Mouse (Mus musculus) forebrain, embryonic 16.5 days (tissue): ENCODE measurements around the gene Midn. TPM values are rescaled to one million over a fixed set of nuclear protein-coding genes. Genes with fewer than 3 reads are reported as not detected.

ENCODE experiments used
- ATAC-seq: fragments of 200-750 bp; cut with Nextera tagmentation; 2 replicates; pipeline ENCODE4 v1.8.0; 2017; ENCODE audit warnings: mild to moderate bottlenecking, moderate library complexity
- H3K27ac ChIP-seq: fragments of 300-500 bp; sonication (generic); 2 replicates; pipeline ENCODE4 v1.5.1; 2014; ENCODE audit warnings: low read length, control low read depth
- H3K27me3 ChIP-seq: fragments of 300-500 bp; sonication (generic); replicated peaks from 2 replicates; pipeline ENCODE4 v1.6.1; 2014; ENCODE audit warnings: low read length; ENCODE audit not compliant: control insufficient read depth, insufficient read depth
- H3K36me3 ChIP-seq: fragments of 300-500 bp; sonication (generic); 2 replicates; pipeline ENCODE4 v1.6.1; 2014; ENCODE audit not compliant: control insufficient read depth, insufficient read depth
- H3K4me1 ChIP-seq: fragments of 300-500 bp; sonication (generic); replicated peaks from 2 replicates; pipeline ENCODE4 v1.6.1; 2014; ENCODE audit warnings: low read length; ENCODE audit not compliant: control insufficient read depth, insufficient read depth
- H3K4me2 ChIP-seq: fragments of 300-500 bp; sonication (generic); 2 replicates; pipeline ENCODE4 v1.6.1; 2014; ENCODE audit warnings: mild to moderate bottlenecking, low read length, control low read depth
- H3K4me3 ChIP-seq: fragments of 300-500 bp; sonication (generic); replicated peaks from 2 replicates; pipeline ENCODE4 v1.5.1; 2014; ENCODE audit warnings: mild to moderate bottlenecking, low read length, control low read depth
- H3K9ac ChIP-seq: fragments of 300-500 bp; sonication (generic); replicated peaks from 2 replicates; pipeline ENCODE4 v1.6.1; 2014; ENCODE audit warnings: low read depth, low read length, control low read depth
- H3K9me3 ChIP-seq: fragments of 300-500 bp; sonication (generic); 2 replicates; pipeline ENCODE4 v1.6.1; 2016; ENCODE audit warnings: low read length; ENCODE audit not compliant: control insufficient read depth
- WGBS: fragments of 180-500 bp; shearing (Covaris S2); extraction: QIAGEN DNeasy Blood & Tissue Kit; methylation state at CpG from one replicate; pipeline ENCODE4 v1.1.7; 2014; 5-methylcytosine and 5-hydroxymethylcytosine counted together
- polyA plus RNA-seq: library from polyadenylated mRNA; unstranded; fragments of >200 nt; fragmentation: Nextera tagmentation; extraction: Ambion mirVana; gene quantifications from 2 replicates; pipeline ENCODE4 v1.2.1, GENCODE M21; 2015

Midn gene
- polyA plus RNA-seq, 1 experiment from 2014 or later = 26.5 TPM

GRCm38 (mm10) chr10:80179068-80180051, 31.3 kb downstream of the Midn start, which contains the start of gene Efna2:
Gene Efna2 (plus strand): TSS chr10:80179482.
- peak within 1 kb of the TSS; percentile 90 for H3K4me2 ChIP-seq
- peak within 1 kb of the TSS; percentile 66 for H3K4me3 ChIP-seq
- H3K27ac ChIP-seq = peak within 1 kb of the TSS; percentile 78
- no peaks in the 10 kb centered on the region for H3K9me3 ChIP-seq
- H3K36me3 ChIP-seq = no peaks in the 10 kb centered on the region
- no peaks in the 10 kb centered on the region for H3K27me3 ChIP-seq
- H3K9ac ChIP-seq = peak within 1 kb of the TSS; percentile 82
- ATAC-seq = peak; percentile 83
- H3K4me1 ChIP-seq = peaks cover 27% of the 10 kb centered on the region
- 1% methylated on average over 86 of the region's 106 CpGs for WGBS

GRCm38 (mm10) chr10:80180288-80180687, 32.2 kb downstream of the Midn start:
- Histone ChIP-seq H3K9me3 (no peaks in the 10 kb centered on the region), H3K27ac (no peak overlapping the region), H3K27me3 (no peaks in the 10 kb centered on the region), H3K4me3 (peak overlapping the region; percentile 66), H3K4me2 (peak overlapping the region; percentile 90), H3K36me3 (no peaks in the 10 kb centered on the region), H3K9ac (peak overlapping the region; percentile 82), H3K4me1 (peaks cover 27% of the 10 kb centered on the region)
- ATAC-seq = no peak
- 40% methylated on average over 6 of the region's 6 CpGs for WGBS

GRCm38 (mm10) chr10:80180823-80181222, 32.8 kb downstream of the Midn start:
- H3K36me3 ChIP-seq = no peaks in the 10 kb centered on the region
- WGBS = 48% methylated on average over 5 of the region's 5 CpGs
- no peak for ATAC-seq
- no peaks in the 10 kb centered on the region for H3K27me3 ChIP-seq
- peaks cover 24% of the 10 kb centered on the region for H3K4me1 ChIP-seq
- peak overlapping the region; percentile 90 for H3K4me2 ChIP-seq
- peak overlapping the region; percentile 66 for H3K4me3 ChIP-seq
- H3K9ac ChIP-seq = peak overlapping the region; percentile 82
- no peaks in the 10 kb centered on the region for H3K9me3 ChIP-seq
- no peak overlapping the region for H3K27ac ChIP-seq

- Histone ChIP-seq H3K4me3 (no peak overlapping the region), H3K4me2 (no peak overlapping the region), H3K36me3 (peaks cover 7% of the 10 kb centered on the region), H3K4me1 (peaks cover 23% of the 10 kb centered on the region), H3K9ac (no peak overlapping the region), H3K9me3 (no peaks in the 10 kb centered on the region), H3K27me3 (no peaks in the 10 kb centered on the region), H3K27ac (no peak overlapping the region)
- ATAC-seq = no peak
- 92% methylated on average over 7 of the region's 7 CpGs for WGBS
Observed at GRCm38 (mm10) chr10:80182547-80182946, 34.5 kb downstream of the Midn start.

- Histone ChIP-seq H3K36me3 (peaks cover 20% of the 10 kb centered on the region), H3K4me2 (no peak overlapping the region), H3K27me3 (no peaks in the 10 kb centered on the region), H3K9me3 (no peaks in the 10 kb centered on the region), H3K4me1 (peaks cover 28% of the 10 kb centered on the region), H3K27ac (no peak overlapping the region), H3K4me3 (no peak overlapping the region), H3K9ac (no peak overlapping the region)
- ATAC-seq = no peak
- whole genome bisulfite sequencing = 47% methylated on average over 27 of the region's 27 CpGs
Observed at GRCm38 (mm10) chr10:80186649-80187048, 38.6 kb downstream of the Midn start.

GRCm38 (mm10) chr10:80187739-80188138, 39.7 kb downstream of the Midn start:
- WGBS = 86% methylated on average over 10 of the region's 10 CpGs
- Histone ChIP-seq H3K4me3 (no peak overlapping the region), H3K27ac (no peak overlapping the region), H3K4me1 (peaks cover 22% of the 10 kb centered on the region), H3K36me3 (peaks cover 20% of the 10 kb centered on the region), H3K9me3 (no peaks in the 10 kb centered on the region), H3K4me2 (no peak overlapping the region), H3K9ac (no peak overlapping the region), H3K27me3 (no peaks in the 10 kb centered on the region)
- ATAC-seq = no peak

- Histone ChIP-seq H3K4me2 (no peak overlapping the region), H3K27ac (no peak overlapping the region)
- WGBS = 70% methylated on average over 15 of the region's 15 CpGs
Observed at GRCm38 (mm10) chr10:80188453-80189024, 40.5 kb downstream of the Midn start.

GRCm38 (mm10) chr10:80189999-80190398, 41.9 kb downstream of the Midn start:
- H3K4me1 ChIP-seq = peaks cover 22% of the 10 kb centered on the region
- H3K4me3 ChIP-seq = peak overlapping the region; percentile 57
- ATAC-seq = no peak
- peak overlapping the region; percentile 81 for H3K27ac ChIP-seq
- WGBS = 4% methylated on average over 21 of the region's 21 CpGs
- H3K9ac ChIP-seq = peak overlapping the region; percentile 76
- no peaks in the 10 kb centered on the region for H3K9me3 ChIP-seq
- peaks cover 20% of the 10 kb centered on the region for H3K36me3 ChIP-seq
- no peaks in the 10 kb centered on the region for H3K27me3 ChIP-seq
- peak overlapping the region; percentile 60 for H3K4me2 ChIP-seq

More at GRCm38 (mm10) chr10:80188453-80189024, 40.5 kb downstream of the Midn start:
- H3K4me1 ChIP-seq = peaks cover 22% of the 10 kb centered on the region
- no peak for ATAC-seq
- no peaks in the 10 kb centered on the region for H3K27me3 ChIP-seq
- H3K9ac ChIP-seq = peak overlapping the region; percentile 1; the same call in 1 of the 2 replicates
- no peaks in the 10 kb centered on the region for H3K9me3 ChIP-seq
- H3K36me3 ChIP-seq = peaks cover 20% of the 10 kb centered on the region
- no peak overlapping the region for H3K4me3 ChIP-seq

GRCm38 (mm10) chr10:80190491-80191051, 42.5 kb downstream of the Midn start:
- Histone ChIP-seq H3K36me3 (peaks cover 20% of the 10 kb centered on the region), H3K9me3 (no peaks in the 10 kb centered on the region), H3K4me1 (peaks cover 22% of the 10 kb centered on the region), H3K4me2 (peak overlapping the region; percentile 60), H3K4me3 (peak overlapping the region; percentile 57), H3K27ac (peak overlapping the region; percentile 81), H3K27me3 (no peaks in the 10 kb centered on the region), H3K9ac (peak overlapping the region; percentile 76)
- under 1% methylated on average over 48 of the region's 48 CpGs for WGBS
- peak; percentile 47 for ATAC-seq
